Mouse (Mus musculus) thymus, postnatal 4 days (tissue): ENCODE data around the gene Sap30l.

ENCODE experiments used
- DNase-seq: peaks from one replicate; pipeline ENCODE4 v3.0.0; 2021

The Sap30l gene

DNA sequence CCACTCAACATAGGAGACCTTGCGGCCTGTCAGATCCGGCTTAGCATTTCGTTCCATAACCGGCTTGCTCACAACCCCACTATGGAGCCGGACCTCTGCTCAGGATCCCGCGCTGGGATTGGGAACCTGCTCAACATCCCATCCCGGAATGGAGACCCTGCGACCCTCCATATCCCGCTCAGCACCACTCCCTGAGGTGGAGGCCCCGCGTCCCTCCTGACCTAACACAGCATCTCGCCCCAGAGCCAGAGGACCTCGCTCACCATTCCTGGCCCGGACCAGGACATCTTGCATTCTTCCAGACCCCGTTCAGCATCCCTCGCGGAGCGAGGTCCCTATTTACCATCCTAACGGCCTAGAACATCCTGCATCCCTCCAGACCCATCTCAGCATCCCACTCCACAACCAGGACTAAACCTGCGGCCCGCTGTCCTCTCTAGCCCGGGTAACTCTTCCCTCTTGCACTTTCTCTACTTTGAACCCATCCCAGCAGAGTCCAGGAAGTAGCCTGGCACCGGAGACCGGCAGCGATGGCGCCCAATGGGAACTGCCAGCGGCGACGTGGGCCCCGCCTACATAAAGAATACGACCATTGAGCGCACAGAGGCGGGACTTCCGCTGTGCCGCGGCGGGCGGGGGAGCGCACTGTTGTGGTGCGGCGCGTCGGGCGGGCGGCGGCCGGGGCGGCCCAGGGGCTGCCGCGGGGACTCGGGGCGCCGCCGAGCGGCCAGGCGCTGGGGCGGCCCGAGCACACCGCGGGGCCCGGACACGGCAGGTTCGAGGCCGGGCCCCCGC is at the start of gene Sap30l:
Gene Sap30l, plus strand, starts transcription at position 667 of the 795 bp plus-strand sequence.
- peak; percentile 98 for DNase-seq

DNA sequence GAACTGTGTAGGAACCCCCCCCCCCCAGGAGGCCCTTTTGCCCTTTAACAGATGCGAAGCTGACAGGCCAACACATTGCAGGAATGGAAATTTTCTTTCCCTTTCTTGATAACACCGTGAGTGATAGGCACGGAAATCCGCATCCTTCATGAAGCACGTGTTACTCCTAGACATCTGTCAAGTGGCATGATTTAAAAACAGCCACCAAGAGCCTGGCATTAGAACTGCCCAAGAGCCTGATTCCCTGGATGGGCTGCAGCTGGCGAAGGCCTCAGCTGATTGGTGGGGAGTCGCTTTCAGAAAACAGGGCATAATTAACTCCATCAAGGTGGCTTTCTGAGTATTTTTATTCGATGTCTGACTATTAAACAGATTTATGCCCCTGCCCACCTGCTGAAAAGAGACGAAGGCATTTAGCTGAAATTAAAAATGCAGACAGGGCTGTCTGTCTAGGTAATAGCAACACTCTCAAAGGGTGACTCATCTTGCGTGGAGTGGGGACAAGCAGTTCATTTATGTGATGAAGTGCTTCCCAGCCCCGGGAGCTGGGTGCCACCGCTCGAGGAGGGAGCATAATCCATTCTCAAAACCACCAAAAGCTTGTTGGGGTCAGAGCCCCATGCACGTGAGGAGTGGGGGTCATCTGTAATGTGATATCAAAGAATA is 47.8 kb upstream of the Sap30l start:
- DNase-seq, result no peak

DNA sequence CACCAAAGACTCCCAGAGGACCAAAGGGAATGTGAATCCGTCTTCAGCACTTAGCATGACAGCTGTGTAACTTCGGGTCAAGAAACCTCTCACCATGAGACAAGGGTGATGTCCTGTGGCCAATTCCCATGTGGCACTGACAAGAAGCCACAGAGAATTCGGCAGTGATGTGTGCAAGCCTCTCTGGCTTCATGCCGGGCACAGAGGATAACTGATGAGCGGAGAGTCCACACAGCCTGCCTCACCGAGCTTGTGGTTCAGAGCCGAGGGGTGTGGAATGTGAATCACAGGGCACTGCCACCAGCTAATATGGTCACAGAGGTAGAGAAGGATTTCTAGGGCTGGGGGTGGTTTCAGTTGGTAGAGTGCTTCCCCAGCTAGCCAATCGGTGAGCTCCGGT is 42.8 kb upstream of the Sap30l start:
- no peak for DNase-seq

DNA sequence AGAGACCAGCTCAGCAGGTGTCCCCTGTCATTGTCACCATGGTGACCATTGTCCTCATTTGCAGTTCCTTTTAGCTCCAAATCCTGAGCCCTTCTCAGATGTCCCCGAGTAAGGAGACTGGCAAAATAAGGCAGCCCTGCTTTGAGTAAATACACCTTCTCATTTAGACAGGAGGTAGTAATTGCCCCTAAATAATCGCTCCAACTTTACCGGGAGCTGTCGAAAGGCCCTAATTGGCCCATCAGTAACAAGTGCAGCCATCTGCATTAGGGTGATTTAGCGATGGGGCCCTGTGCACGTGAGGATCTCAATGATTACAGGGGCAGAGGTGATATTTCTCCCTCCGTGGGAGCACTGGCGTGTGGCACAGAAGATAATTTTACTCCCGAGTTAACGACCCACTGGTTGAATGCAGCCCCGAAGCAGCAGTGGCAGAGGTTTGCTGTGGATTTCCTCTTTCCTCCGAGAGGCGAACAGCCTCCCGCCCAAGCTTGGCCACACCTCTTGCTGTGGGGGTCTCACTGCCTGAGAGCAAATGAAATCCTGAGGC is 40.9 kb upstream of the Sap30l start:
- no peak for DNase-seq

DNA sequence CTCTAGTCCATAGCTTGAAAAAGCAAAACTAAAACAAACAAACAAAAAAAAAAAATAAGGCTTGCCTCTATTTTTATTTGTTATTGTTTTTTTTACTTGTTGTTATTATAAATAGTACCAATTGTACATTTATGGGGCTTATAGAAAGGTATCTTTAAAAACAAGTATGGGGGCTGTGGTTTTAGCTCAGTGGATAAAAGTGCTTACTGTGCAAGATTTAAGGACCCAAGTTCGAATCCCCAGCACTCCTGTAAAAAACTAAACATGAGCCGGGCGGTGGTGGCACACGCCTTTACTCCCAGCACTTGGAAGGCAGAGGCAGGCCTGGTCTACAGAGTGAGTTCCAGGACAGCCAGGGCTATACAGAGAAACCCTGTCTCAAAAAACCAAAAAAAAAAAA is 40.1 kb upstream of the Sap30l start:
- no peak for DNase-seq

DNA sequence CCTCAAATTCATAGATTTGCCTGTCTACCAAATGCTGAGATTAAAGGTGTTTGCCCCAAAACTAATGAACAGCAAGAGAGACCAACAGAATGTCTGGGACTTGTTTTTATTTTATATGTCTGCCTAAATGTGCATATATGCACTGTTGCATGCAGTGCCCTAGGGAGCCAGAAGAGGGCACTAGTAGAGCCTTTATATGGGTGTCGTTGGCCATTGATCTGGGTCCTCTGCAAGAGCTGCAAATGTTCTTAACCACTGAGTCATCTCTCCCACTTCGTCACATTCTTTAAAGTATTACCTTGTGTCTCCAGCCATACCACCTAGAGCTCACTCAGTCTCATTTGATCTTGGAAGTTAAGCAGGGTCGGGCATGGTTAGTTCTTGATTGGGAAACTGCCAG is 37.3 kb upstream of the Sap30l start:
- DNase-seq, result peak; percentile 42

DNA sequence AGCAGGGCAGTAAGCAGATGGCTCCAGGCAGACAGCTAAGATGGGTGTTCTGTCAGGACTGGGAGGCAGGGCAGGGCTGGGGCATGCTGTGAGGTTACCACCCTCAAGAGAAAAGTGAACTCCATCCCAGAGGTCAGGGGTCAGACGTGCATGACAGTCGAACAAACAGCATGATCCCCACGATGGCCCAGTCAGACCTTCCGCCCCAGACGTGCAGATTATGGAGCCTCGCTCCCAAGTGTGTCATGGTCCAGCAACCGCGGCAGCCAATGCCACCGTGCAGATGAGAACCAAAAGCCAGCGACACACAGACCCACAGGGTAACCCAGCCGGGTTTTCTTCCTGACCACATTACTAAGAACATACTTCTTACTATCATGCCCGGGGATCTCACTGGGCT is 34.8 kb upstream of the Sap30l start:
- no peak for DNase-seq

DNA sequence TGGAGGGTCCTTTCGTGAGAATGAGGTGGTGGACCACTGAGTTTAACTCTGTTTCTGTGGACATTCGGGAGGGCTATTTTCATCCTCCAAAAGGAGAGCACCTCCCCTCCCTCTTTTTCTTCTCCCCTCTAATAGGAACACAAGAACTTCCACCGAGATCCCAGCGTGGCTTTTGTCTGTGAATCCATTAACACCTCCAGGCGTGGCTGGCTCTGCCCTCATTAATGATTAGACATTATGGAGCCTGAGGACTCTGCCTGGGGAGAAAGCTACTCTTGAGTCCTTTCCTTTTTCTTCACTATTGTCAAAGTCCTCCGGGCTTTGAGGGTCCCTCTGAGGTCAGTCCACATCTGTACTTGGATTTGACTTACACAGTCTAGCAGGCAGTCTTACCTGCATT is 34.3 kb upstream of the Sap30l start:
- no peak for DNase-seq

DNA sequence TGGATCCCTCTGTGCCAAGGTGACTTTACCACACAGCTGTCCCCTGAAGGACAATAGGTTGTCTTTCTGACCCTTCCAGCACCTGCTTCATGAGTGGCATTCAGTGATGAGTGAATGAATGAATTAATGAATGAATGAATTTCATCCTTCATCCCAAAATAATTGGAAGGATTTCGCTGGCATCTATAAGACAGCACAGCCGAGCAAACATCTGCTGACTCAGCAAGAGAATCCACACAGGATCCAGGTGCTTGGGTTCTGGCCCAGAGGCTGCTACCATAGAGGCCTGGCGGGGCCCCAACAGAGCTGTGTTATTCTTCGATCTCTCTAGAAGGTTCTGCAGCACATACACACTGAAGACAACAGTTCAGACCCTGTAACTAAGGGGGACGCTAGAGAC is 30.7 kb upstream of the Sap30l start:
- DNase-seq, result no peak

DNA sequence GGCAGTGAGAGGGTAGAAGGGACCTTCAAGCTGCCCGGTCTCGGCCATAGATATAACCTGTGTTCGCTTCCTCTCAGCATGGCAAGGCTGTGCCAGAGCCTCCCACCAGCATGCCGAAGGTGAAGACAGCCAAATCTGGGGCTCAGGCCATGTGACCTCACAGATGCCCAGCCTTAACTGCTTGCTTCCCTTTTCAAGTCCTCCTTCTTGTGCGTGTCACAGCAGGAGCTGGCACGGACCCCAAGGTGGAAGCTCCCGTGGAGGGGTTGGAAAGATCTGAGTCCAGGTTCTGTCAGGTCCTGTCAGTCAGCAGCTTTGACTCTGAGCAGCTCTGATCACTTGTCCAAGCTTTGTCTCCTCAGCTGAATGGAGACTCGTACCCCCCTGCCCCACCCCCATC is 29.8 kb upstream of the Sap30l start:
- no peak for DNase-seq

DNA sequence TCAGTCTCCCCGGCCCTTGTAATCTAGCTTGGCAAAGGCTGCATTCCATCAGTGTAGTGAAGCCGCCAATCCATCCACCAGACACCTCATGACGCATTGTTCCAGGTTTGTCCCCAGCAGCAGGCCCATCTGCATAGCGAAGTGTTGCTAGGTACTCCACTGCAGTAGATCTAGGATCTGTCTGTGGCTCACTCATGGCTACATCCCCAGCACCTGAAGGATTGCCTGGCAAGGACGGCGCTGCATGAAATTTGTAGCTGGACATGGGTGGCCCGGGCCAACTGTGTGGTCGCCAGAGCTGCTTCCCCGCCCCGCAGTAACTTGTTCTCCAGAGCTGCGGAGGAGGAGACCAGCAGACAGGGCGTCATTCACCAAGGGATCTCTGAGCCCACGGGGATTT is 28.0 kb upstream of the Sap30l start:
- DNase-seq, result no peak

DNA sequence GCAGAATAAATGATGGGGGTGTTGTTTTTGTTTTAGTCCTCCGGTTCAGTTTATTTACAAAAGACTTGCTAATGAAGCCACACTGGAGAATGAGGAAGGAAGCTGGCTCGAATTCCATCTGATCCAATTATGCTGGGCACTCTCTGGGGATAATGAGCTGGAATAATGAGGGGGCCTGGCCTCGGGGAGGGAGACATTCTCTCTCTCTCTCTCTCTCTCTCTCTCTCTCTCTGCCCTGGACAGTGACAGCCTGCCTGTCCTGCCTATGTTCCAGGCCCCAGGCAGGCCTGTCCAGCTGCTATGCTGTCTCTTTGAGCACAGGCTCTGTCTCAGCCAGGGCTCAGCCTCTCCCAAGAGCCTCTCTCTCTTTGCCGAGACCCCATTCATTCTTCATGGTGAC is 27.5 kb upstream of the Sap30l start:
- DNase-seq, result no peak

DNA sequence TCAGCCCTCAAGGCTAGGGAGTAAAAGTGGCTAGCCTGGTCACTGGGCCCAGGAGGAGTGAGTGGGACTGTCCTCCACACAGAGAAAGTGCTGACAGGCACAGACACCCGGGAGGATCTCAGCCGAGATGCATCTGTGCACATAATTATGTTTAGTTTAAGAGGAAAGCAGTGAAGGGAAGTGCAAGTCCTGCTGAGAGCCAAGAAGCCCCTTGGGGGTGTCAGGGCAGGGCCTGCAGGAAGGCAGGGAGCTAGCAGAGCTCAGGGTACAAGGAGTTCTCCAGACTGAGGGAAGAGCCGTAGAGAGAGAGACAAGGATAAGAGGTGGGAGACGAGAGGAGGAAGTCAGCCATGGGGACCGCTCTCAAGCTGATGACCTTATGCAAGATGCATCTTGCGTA is 25.6 kb upstream of the Sap30l start:
- no peak for DNase-seq

DNA sequence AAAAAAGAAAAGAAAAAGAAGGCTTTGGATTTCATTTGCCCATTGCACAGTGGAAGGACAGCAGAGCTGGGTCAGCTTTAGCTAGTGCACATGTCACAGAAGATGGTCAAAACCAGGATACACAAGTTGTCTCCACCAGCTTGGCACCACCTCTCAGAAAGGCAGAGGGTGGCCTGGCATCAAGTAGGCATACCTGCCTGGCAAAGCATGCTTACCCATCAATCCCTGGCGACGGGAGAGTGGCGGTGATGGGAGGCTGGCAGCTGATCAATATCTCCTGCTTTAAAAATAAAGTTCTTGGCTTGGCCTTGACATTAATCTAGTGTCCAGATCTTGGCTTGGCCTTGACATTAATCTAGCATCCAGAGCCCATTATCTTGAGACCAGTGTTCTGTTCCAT is 24.9 kb upstream of the Sap30l start:
- no peak for DNase-seq

DNA sequence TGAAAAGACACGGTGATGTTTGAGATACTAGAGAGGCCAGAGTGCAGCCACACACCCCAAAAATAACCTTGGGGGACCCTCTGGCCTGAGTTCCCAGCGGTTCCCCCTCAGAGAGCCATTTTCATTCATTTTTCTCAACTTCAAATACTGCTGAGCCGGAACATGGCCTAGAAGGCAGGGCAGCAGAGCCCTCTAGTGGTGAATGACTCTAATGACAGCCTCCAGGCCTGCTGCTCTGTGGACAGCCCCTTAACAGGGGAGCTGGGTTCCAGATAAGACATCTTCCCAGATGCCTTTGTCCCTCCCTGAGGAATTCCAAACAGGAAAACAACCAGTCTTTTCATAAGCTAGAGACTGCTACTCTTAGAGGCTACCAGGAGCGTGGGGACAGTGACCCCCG is 23.1 kb upstream of the Sap30l start:
- peak; percentile 58 for DNase-seq

DNA sequence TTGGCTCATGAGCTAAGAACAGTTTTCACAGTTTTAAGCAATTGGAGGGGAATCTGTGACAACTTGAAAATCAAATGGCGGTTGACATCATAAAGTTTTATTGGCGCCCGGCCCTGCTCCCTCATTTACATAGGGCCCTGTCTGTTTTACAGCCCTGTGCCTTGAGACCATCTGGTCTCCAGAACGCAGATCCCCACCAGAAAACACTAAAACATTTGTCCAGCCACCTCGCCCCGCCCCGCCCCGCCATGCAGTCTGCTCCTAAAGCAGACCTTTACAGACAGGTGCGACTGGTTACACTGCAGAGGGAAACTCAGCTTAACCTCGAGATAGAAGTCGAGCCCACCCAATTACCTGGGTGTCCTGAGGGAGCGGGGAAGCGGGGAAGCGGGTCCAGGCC is 21.6 kb upstream of the Sap30l start:
- no peak for DNase-seq

DNA sequence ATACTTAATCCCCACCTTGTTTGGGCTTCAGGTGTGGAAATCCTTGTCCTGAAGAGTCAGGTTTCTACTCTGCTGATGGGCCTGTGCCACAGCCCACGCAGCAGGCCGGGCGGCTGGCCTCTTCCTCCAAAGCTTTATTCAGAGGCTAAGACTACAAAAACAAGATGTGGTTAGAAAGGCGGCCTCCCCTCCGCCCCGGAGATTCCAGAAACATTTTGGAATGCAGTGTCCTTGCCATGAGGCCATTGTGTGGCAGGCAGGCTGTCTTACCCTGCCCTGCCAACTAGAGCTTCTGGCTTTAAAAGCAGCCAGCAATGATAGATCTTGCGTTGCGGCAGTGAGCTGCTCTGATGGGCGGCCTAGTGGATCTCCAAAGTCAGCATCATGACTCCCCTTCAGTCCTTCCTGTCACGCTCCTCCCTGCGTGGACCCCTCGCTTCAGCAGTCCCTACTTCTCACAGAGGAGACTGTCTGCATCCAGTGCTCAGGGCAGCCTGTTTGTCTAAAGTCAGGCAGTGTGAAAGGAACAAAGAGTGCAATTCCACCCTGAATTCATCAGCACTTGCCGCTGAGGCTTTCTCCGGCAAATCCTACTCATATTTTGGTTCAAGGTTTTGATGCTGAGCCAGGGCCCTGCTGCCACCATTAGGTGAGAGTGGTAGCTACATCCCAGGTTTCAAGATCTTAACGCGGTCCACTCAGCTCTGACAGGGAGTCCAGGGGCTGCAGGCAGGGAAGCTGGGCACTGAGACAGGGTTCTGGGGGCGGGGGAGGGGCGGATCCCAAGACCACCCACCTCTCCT is 14.6 kb upstream of the Sap30l start:
- peak; percentile 33 for DNase-seq

DNA sequence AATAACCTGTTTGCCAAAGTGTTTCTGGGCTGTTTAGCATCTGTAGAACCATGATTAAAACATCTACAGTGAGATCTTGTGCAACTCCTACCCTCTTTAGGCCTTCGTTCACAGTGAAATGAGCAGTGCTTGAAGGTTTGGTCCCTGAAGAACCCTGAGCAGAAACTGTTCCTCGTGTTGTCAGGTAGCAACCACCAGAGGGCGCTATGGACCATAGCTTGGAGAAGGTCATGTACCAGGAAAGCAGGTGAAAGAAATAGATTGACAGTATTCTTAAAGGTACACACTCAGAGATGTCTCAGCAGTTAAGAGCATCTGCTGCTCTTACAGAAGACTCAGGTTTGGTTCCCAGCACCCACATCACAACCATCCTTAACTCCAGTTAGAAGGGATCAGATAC is 13.5 kb upstream of the Sap30l start:
- peak; percentile 84 for DNase-seq

DNA sequence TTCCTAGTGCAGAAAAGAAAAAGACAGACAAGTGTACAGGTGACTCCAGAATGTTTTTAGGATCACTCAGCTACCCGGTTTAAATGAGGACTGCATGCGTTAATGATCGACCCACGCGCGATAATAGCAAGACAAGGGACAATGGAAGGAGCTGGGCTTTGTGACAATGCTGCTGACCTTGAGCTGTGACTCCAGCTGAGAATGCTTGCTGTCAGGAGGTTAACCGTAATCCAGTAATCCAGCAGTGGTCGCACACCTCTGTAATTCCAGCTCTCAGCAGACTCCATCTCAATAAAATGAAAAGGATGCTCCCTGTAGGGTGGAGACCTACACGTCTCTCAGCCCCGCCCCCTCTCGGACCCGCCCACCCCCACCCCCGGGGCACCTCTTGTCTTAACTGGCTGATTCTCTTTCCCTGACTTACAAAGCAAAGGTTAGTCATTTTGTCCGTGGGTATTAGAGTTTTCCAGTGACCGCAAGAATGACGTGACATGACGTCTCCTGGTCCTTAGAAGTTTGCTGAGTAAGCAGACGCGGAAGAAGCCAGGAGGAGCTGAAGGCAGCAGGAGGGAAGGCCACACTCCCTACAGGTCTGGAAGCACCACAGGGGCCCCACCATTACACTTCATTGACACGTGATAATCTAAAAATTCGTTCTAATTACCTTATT is 10.4 kb upstream of the Sap30l start:
- no peak for DNase-seq

DNA sequence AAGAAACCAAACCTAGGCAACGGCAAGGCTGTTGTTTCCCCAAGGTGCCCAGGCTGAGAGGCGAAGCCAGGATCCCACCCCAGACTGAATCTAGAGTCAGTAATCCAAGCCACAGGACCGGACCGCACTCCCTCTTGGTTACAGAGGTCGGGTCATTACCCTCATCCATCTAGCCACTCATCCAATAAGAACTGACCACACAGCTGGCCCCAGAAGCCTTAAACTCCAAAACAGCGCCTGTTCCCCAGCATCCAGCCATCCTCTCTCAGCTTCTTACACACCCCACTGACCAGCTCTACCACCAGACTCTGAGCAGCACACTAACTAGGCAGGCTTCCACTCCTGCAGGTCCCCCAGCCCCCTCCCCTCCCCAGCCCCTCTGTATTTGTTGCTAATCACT is 6.4 kb upstream of the Sap30l start:
- no peak for DNase-seq

DNA sequence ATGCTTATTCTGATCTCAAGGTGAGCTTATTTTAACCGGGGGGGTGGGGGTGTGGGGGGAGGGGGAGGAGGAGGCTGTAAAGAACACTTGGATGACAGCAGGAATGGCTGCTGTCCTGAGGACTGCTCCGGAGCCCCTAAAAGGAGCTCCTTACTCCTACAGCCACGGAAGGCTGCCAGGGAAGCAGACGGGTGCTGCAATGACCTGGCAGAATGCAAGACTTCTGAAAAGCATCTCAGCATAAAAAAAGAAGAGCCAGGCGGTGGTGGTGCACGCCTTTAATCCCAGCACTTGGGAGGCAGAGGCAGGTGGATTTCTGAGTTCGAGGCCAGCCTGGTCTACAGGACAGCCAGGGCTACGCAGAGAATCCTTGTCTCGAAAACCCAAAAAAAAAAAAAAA is 3.6 kb upstream of the Sap30l start:
- no peak for DNase-seq

DNA sequence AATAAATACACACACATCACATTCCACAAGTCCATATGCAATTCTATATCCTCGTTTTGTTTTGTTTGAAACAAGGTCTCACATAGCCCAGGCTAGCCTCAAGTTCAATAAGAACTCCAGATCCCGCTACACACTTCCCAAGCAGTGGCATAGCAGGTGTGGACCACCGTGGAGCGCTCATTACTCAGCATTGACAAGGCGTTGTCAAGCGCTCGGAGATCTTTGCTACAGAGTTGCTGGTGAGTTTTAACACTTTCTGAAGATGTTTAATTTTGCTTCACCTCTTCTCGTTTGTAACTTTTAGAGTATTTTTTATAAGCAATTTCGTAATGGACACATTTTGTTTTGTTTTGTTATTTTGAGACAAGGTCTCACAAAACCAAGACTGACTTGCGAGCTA is 2.0 kb upstream of the Sap30l start:
- DNase-seq, result no peak
